In the genomic region with DNA sequence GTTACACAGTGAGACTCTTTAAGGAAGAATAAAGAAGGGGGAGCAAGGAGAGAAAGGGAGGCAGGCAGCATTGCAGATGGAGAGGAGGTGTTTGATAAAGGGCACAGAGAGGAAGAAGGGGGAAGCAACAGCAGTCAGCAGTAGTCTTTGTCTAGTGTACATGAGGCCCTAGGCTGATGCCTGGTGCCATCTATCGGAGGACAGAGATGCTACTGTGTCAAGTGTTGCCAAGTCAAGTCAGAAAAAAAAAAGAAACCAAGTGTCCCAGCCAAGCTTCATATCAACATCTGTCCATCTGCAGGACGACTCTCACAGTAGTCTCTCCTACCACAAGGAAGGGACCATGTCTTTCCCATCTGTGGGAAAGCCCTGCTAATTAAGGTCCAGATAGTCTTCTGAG, we compare ENCODE assay signal across 24 mouse cellular contexts. TPM values are rescaled to one million over a fixed set of nuclear protein-coding genes. Genes with fewer than 3 reads are reported as not detected.
A peak's percentile ranks its signal among the peaks of the same experiment; 100 is the strongest.
DNase-seq lines count a peak whose midpoint lies in the region; TF ChIP-seq lines count a peak whose summit lies in the region.
"Had no signal": no experiment of that assay in that cellular context is flagged by ENCODE, and none has a peak within 500 bp of the region (broad histone marks: within the 10 kb centered on the region; RNA-seq: fewer than 3 reads in every experiment).

No protein-coding gene starts in this region.

- no peaks in the 10 kb centered on the region for H3K4me1 ChIP-seq in ES-Bruce4 (ENCODE audit: control insufficient read depth, insufficient read depth, low read length)
- H3K4me1 ChIP-seq in midbrain, embryonic 10.5 days = peaks cover under 1% of the 10 kb centered on the region; the same call in 1 of the 2 replicates
- H3K4me1 ChIP-seq: hindbrain, embryonic 13.5 days; liver, embryonic 15.5 days; midbrain, embryonic 12.5 days; neural tube, embryonic 13.5 days had no signal

- no peaks in the 10 kb centered on the region for H3K27me3 ChIP-seq in ES-Bruce4 (ENCODE audit: control insufficient read depth, insufficient read depth, low read length, poor library complexity, severe bottlenecking)
- no peaks in the 10 kb centered on the region for H3K27me3 ChIP-seq in midbrain, embryonic 10.5 days (ENCODE audit: low read depth, poor library complexity, severe bottlenecking)
- H3K27me3 ChIP-seq: hindbrain, embryonic 13.5 days; liver, embryonic 15.5 days; midbrain, embryonic 12.5 days; neural tube, embryonic 13.5 days had no signal

- H3K9me3 ChIP-seq in ES-Bruce4 (replicated peaks; ENCODE audit: control insufficient read depth, insufficient read depth, low read length, poor library complexity, severe bottlenecking) = no peaks in the 10 kb centered on the region
- H3K9me3 ChIP-seq in midbrain, embryonic 10.5 days (replicated peaks) = no peaks in the 10 kb centered on the region
- H3K9me3 ChIP-seq: hindbrain, embryonic 13.5 days; liver, embryonic 15.5 days; midbrain, embryonic 12.5 days; neural tube, embryonic 13.5 days had no signal

- TF ChIP-seq POLR2A in ES-Bruce4 (IDR thresholded peaks at IDR 0.05; ENCODE audit: insufficient read depth, low read length) = no peak

- DNase-seq in layer of hippocampus, adult 2 months (ENCODE audit: low spot score in 2 of 2) = no peak
- DNase-seq in layer of hippocampus, adult 9-11 months = no peak
- DNase-seq in 416B (ENCODE audit: low read depth) = peak; percentile 37
- peak; percentile 10 for DNase-seq in brain, adult 2 months (ENCODE audit: low read depth, low spot score)
- no peak for DNase-seq in left cerebral cortex, adult 8-10 months (ENCODE audit: low spot score in 2 of 2)
- DNase-seq in testis, postnatal 10 days (ENCODE audit: low spot score) = no peak
- no peak for DNase-seq in midbrain, embryonic 10.5 days (ENCODE audit: low spot score)
- DNase-seq: adrenal gland, postnatal 10 days; cerebellum, adult 11 months; cerebellum, adult 9-10 months; cerebellum, postnatal 36 days; heart, postnatal 36 days; kidney, adult 2 months; kidney, postnatal 36 days; layer of hippocampus, postnatal 36 days; liver; lung, postnatal 14 days; right cerebral cortex, postnatal 4 days; thymus, postnatal 4 days had no signal

- 0 out of 2 replicates have a peak, but pooled peaks have one; percentile 13 for TF ChIP-seq CTCF in layer of hippocampus, adult 2 months (conservative IDR thresholded peaks at IDR 0.05)
- TF ChIP-seq CTCF in ES-Bruce4 (IDR thresholded peaks at IDR 0.05; ENCODE audit: low read depth, low read length) = peak; percentile 1

- WGBS in midbrain, embryonic 10.5 days = 79% methylated on average over 2 of the region's 2 CpGs

- H3K4me3 ChIP-seq in layer of hippocampus, adult 2 months = no peak overlapping the region
- no peak overlapping the region for H3K4me3 ChIP-seq in ES-Bruce4 (ENCODE audit: low read depth, low read length)
- no peak overlapping the region for H3K4me3 ChIP-seq in midbrain, embryonic 10.5 days
- H3K4me3 ChIP-seq: hindbrain, embryonic 13.5 days; liver, embryonic 15.5 days; midbrain, embryonic 12.5 days; neural tube, embryonic 13.5 days had no signal

- no peak overlapping the region for H3K27ac ChIP-seq in layer of hippocampus, adult 2 months
- no peak overlapping the region for H3K27ac ChIP-seq in ES-Bruce4 (ENCODE audit: insufficient read depth, low read length)
- no peak overlapping the region for H3K27ac ChIP-seq in midbrain, embryonic 10.5 days (replicated peaks)
- H3K27ac ChIP-seq: hindbrain, embryonic 13.5 days; liver, embryonic 15.5 days; midbrain, embryonic 12.5 days; neural tube, embryonic 13.5 days had no signal

- TF ChIP-seq EP300 in ES-Bruce4 (IDR thresholded peaks at IDR 0.05; ENCODE audit: insufficient read depth, low read depth, low read length) = no peak

- no peak overlapping the region for H3K9ac ChIP-seq in ES-Bruce4 (ENCODE audit: low read depth, poor library complexity, severe bottlenecking)
- H3K9ac ChIP-seq: hindbrain, embryonic 13.5 days; liver, embryonic 15.5 days; midbrain, embryonic 12.5 days; neural tube, embryonic 13.5 days had no signal

- no peaks in the 10 kb centered on the region for H3K36me3 ChIP-seq in ES-Bruce4 (ENCODE audit: control insufficient read depth, insufficient read depth, low read length, poor library complexity, severe bottlenecking)
- H3K36me3 ChIP-seq in midbrain, embryonic 10.5 days = no peaks in the 10 kb centered on the region
- H3K36me3 ChIP-seq: hindbrain, embryonic 13.5 days; liver, embryonic 15.5 days; midbrain, embryonic 12.5 days; neural tube, embryonic 13.5 days had no signal

RNA-seq across cellular contexts. Expression of a gene that starts 10.8 kb away (rescaled TPM):
- total RNA-seq in layer of hippocampus, adult 2 months (2021) = under 1 TPM; 0.42 to 0.82 TPM
- 4.7 and 5.4 TPM in 2 replicates for polyA plus RNA-seq in ES-Bruce4 (2011; ENCODE audit: insufficient read depth, insufficient read length, low read depth, missing spikeins)
- total RNA-seq in left cerebral cortex, adult 8-10 months (2022) = under 1 TPM; 0.19 to 0.65 (median 0.35) TPM
- 0.85 and 0.89 TPM in 2 replicates for polyA plus RNA-seq in midbrain, embryonic 10.5 days (2016; fragmentation: Nextera tagmentation; extraction: Ambion mirVana)
- total RNA-seq: heart, postnatal 36 days had no signal

RNA-seq across cellular contexts. Expression of a gene that starts 18.9 kb away (rescaled TPM):
- total RNA-seq in layer of hippocampus, adult 2 months (2021) = 1 to 10 TPM; 2.0 to 2.3 TPM
- 49.1 and 54.2 TPM in 2 replicates for polyA plus RNA-seq in ES-Bruce4 (2011; ENCODE audit: insufficient read depth, insufficient read length, low read depth, missing spikeins)
- total RNA-seq in left cerebral cortex, adult 8-10 months (2022) = 1 to 10 TPM; 3.4 to 5.6 (median 3.6) TPM
- 5.8 and 8.3 TPM in 2 replicates for polyA plus RNA-seq in midbrain, embryonic 10.5 days (2016; fragmentation: Nextera tagmentation; extraction: Ambion mirVana)

Comparison
In these comparisons a context has a peak if more than half of its experiments do, and no peak if none do; other contexts are left out.
1. DNase-seq: peak in 416B (single experiment) and brain, adult 2 months (single experiment); none in layer of hippocampus, adult 2 months (0 of 2), layer of hippocampus, adult 9-11 months (single experiment), left cerebral cortex, adult 8-10 months (0 of 2), testis, postnatal 10 days (single experiment) and midbrain, embryonic 10.5 days (single experiment).